Mouse (Mus musculus): Measurements from ENCODE around the gene Cbx5. TPM values are rescaled to one million over a fixed set of nuclear protein-coding genes. Genes with fewer than 3 reads are reported as not detected.

Gene Cbx5
- 118 and 123 TPM in 2 replicates for polyA plus RNA-seq (2014; fragmentation: Nextera tagmentation; extraction: Ambion mirVana)

GRCm38 (mm10) chr15:103239685-103240159 lies at the start of gene Cbx5:
Cbx5 (minus strand) TSS chr15:103239816.
- Histone ChIP-seq H3K9ac (ENCODE audit: low read length) (peak within 1 kb of the TSS; percentile 95), H3K4me1 (replicated peaks; ENCODE audit: control insufficient read depth, insufficient read depth, low read length) (peaks cover 21% of the 10 kb centered on the region), H3K27ac (ENCODE audit: low read depth) (peak within 1 kb of the TSS; percentile 95), H3K4me2 (ENCODE audit: low read length) (peak within 1 kb of the TSS; percentile 88), H3K36me3 (ENCODE audit: control insufficient read depth, insufficient read depth, low read length) (peaks cover 37% of the 10 kb centered on the region), H3K27me3 (replicated peaks; ENCODE audit: control insufficient read depth, insufficient read depth, low read length) (no peaks in the 10 kb centered on the region), H3K4me3 (ENCODE audit: low read depth, low read length) (peak within 1 kb of the TSS; percentile 94), H3K9me3 (ENCODE audit: control insufficient read depth, low read length) (no peaks in the 10 kb centered on the region)
- WGBS = under 1% methylated on average over 39 of the region's 39 CpGs
- peak; percentile 93 for ATAC-seq (replicated peaks; ENCODE audit: low FRiP score, low TSS enrichment, low read depth)
- peak; percentile 96 for DNase-seq (ENCODE audit: low spot score)

DNA sequence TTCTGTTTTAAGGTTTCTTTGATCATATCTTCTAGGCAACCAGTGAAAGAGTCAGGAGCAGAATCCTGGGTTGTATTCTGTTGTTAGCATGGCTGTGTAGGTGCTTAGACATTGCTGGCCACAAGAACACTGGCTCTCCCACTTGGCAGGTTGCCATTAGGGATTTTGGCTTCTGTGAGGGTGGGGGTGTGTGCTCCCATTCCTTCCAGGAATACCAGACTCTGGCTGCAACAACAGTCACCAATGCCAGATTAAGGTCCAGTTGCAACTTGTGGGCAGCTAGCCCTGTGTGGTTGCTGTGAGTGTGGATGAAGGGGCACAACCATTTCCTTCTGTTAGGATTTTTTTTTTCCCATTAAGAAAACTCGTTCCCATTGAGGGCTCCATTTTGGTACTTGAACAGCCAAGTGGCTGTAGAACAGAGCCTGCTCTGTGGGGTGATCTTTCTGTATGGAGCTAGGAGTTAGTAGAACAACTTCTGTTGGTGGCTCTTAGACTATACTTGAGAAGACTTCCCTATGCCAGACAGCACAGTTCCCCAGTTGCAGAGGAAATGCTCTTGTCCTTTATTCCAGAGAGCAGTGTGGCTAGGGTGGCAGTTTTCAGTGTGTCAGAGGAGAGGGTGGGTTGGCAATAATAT lies 46.3 kb upstream of the Cbx5 start:
- H3K9ac ChIP-seq (ENCODE audit: low read length) = no peak overlapping the region
- H3K27me3 ChIP-seq (replicated peaks; ENCODE audit: control insufficient read depth, insufficient read depth, low read length) = no peaks in the 10 kb centered on the region
- no peak overlapping the region for H3K4me2 ChIP-seq (ENCODE audit: low read length)
- H3K4me1 ChIP-seq (replicated peaks; ENCODE audit: control insufficient read depth, insufficient read depth, low read length) = peaks cover 13% of the 10 kb centered on the region; the same call in 1 of the 2 replicates
- no peaks in the 10 kb centered on the region for H3K9me3 ChIP-seq (ENCODE audit: control insufficient read depth, low read length)
- H3K36me3 ChIP-seq (ENCODE audit: control insufficient read depth, insufficient read depth, low read length) = peaks cover 26% of the 10 kb centered on the region
- ATAC-seq (replicated peaks; ENCODE audit: low FRiP score, low TSS enrichment, low read depth) = no peak
- no peak overlapping the region for H3K4me3 ChIP-seq (ENCODE audit: low read depth, low read length)
- no peak for DNase-seq (ENCODE audit: low spot score)
- WGBS = 68% methylated on average over 1 of the region's 1 CpGs
- H3K27ac ChIP-seq (ENCODE audit: low read depth) = no peak overlapping the region

- WGBS = 40% methylated on average over 2 of the region's 2 CpGs
- Histone ChIP-seq H3K9ac (ENCODE audit: low read length) (no peak overlapping the region), H3K4me1 (replicated peaks; ENCODE audit: control insufficient read depth, insufficient read depth, low read length) (peaks cover 8% of the 10 kb centered on the region; the same call in 1 of the 2 replicates), H3K27me3 (replicated peaks; ENCODE audit: control insufficient read depth, insufficient read depth, low read length) (no peaks in the 10 kb centered on the region), H3K4me3 (ENCODE audit: low read depth, low read length) (no peak overlapping the region), H3K36me3 (ENCODE audit: control insufficient read depth, insufficient read depth, low read length) (peaks cover 16% of the 10 kb centered on the region; the same call in 1 of the 2 replicates), H3K9me3 (ENCODE audit: control insufficient read depth, low read length) (no peaks in the 10 kb centered on the region), H3K4me2 (ENCODE audit: low read length) (no peak overlapping the region), H3K27ac (ENCODE audit: low read depth) (no peak overlapping the region)
- DNase-seq (ENCODE audit: low spot score) (no peak), ATAC-seq (replicated peaks; ENCODE audit: low FRiP score, low TSS enrichment, low read depth) (no peak)
These were observed 45.0 kb upstream of the Cbx5 start for GRCm38 (mm10) chr15:103284647-103285046.

DNA sequence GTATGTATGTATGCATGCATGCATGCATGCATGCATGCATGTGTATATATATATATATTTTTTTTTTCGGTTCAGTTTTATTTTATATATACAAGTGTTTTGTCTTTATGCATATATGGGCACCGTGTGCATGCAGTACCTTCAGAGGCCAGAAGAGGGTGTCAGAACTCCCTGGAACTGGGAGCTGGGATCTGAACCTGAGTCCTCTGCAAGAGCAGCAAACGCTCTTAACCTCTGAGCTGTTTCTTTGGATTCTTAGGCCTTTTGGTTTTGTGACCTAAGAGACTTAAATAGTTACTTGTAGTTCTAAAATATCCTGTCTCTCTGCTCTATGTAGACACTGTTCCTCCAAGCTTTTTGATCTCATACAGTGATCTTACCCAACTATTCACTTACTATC lies 44.5 kb upstream of the Cbx5 start:
- H3K4me3 ChIP-seq (ENCODE audit: low read depth, low read length) = no peak overlapping the region
- H3K27me3 ChIP-seq (replicated peaks; ENCODE audit: control insufficient read depth, insufficient read depth, low read length) = no peaks in the 10 kb centered on the region
- WGBS = 62% methylated on average over 3 of the region's 3 CpGs
- peaks cover 8% of the 10 kb centered on the region; the same call in 1 of the 2 replicates for H3K4me1 ChIP-seq (replicated peaks; ENCODE audit: control insufficient read depth, insufficient read depth, low read length)
- H3K36me3 ChIP-seq (ENCODE audit: control insufficient read depth, insufficient read depth, low read length) = peaks cover 13% of the 10 kb centered on the region; the same call in 1 of the 2 replicates
- H3K4me2 ChIP-seq (ENCODE audit: low read length) = no peak overlapping the region
- H3K27ac ChIP-seq (ENCODE audit: low read depth) = no peak overlapping the region
- DNase-seq (ENCODE audit: low spot score) (peak; percentile 79), ATAC-seq (replicated peaks; ENCODE audit: low FRiP score, low TSS enrichment, low read depth) (no peak)
- no peak overlapping the region for H3K9ac ChIP-seq (ENCODE audit: low read length)
- no peaks in the 10 kb centered on the region for H3K9me3 ChIP-seq (ENCODE audit: control insufficient read depth, low read length)

- no peaks in the 10 kb centered on the region for H3K36me3 ChIP-seq (ENCODE audit: control insufficient read depth, insufficient read depth, low read length)
- no peak overlapping the region for H3K27ac ChIP-seq (ENCODE audit: low read depth)
- DNase-seq (ENCODE audit: low spot score) (no peak), ATAC-seq (replicated peaks; ENCODE audit: low FRiP score, low TSS enrichment, low read depth) (peak; percentile 62)
- 86% methylated on average over 3 of the region's 3 CpGs for WGBS
- H3K9me3 ChIP-seq (ENCODE audit: control insufficient read depth, low read length) = no peaks in the 10 kb centered on the region
- no peak overlapping the region for H3K4me3 ChIP-seq (ENCODE audit: low read depth, low read length)
- peaks cover 15% of the 10 kb centered on the region for H3K4me1 ChIP-seq (replicated peaks; ENCODE audit: control insufficient read depth, insufficient read depth, low read length)
- H3K27me3 ChIP-seq (replicated peaks; ENCODE audit: control insufficient read depth, insufficient read depth, low read length) = no peaks in the 10 kb centered on the region
- H3K4me2 ChIP-seq (ENCODE audit: low read length) = no peak overlapping the region
- H3K9ac ChIP-seq (ENCODE audit: low read length) = no peak overlapping the region
These were observed 42.0 kb upstream of the Cbx5 start for GRCm38 (mm10) chr15:103281465-103282205.

DNA sequence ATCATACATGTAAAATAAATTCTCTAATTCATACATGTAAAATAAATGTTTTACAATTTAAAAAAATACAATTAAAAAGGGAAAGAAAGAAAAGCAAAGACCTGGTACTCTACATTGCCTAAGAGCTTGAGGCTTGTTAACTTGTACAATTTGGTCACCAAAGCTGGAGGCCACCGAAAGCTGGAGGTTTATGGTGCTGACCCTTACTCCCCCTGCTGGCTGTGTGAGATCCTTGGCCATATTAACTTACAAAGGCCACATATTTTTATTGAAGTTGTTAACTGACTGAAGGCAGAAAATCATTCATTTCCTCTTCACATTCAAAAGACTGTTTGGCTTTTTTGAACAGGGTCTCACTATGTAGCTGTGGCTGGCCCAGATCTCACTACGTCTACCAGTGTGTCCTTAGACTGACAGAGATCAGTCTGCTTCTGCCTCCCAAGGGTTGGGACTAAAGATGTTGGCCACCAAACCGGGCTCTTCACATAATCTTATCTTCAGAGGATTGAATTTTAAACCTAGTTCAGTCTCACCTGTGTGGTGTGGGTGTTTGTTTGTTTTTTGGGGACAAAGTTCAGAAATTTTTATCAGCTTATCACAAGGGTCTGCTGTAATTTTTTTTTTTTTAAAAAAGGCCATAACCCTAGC lies 41.3 kb upstream of the Cbx5 start:
- H3K9ac ChIP-seq (ENCODE audit: low read length) = no peak overlapping the region
- no peak overlapping the region for H3K4me3 ChIP-seq (ENCODE audit: low read depth, low read length)
- peaks cover 15% of the 10 kb centered on the region for H3K4me1 ChIP-seq (replicated peaks; ENCODE audit: control insufficient read depth, insufficient read depth, low read length)
- DNase-seq (ENCODE audit: low spot score) (no peak), ATAC-seq (replicated peaks; ENCODE audit: low FRiP score, low TSS enrichment, low read depth) (peak; percentile 63)
- H3K27ac ChIP-seq (ENCODE audit: low read depth) = no peak overlapping the region
- WGBS = 60% methylated on average over 3 of the region's 3 CpGs
- no peaks in the 10 kb centered on the region for H3K27me3 ChIP-seq (replicated peaks; ENCODE audit: control insufficient read depth, insufficient read depth, low read length)
- H3K9me3 ChIP-seq (ENCODE audit: control insufficient read depth, low read length) = no peaks in the 10 kb centered on the region
- no peaks in the 10 kb centered on the region for H3K36me3 ChIP-seq (ENCODE audit: control insufficient read depth, insufficient read depth, low read length)
- H3K4me2 ChIP-seq (ENCODE audit: low read length) = no peak overlapping the region

- no peak overlapping the region for H3K27ac ChIP-seq (ENCODE audit: low read depth)
- no peaks in the 10 kb centered on the region for H3K27me3 ChIP-seq (replicated peaks; ENCODE audit: control insufficient read depth, insufficient read depth, low read length)
- H3K4me2 ChIP-seq (ENCODE audit: low read length) = no peak overlapping the region
- ATAC-seq (replicated peaks; ENCODE audit: low FRiP score, low TSS enrichment, low read depth) (no peak), DNase-seq (ENCODE audit: low spot score) (no peak)
- H3K9me3 ChIP-seq (ENCODE audit: control insufficient read depth, low read length) = no peaks in the 10 kb centered on the region
- H3K36me3 ChIP-seq (ENCODE audit: control insufficient read depth, insufficient read depth, low read length) = no peaks in the 10 kb centered on the region
- peaks cover 6% of the 10 kb centered on the region; the same call in 1 of the 2 replicates for H3K4me1 ChIP-seq (replicated peaks; ENCODE audit: control insufficient read depth, insufficient read depth, low read length)
- no peak overlapping the region for H3K9ac ChIP-seq (ENCODE audit: low read length)
- WGBS = 60% methylated on average over 3 of the region's 3 CpGs
- H3K4me3 ChIP-seq (ENCODE audit: low read depth, low read length) = no peak overlapping the region
These were observed 40.1 kb upstream of the Cbx5 start for GRCm38 (mm10) chr15:103279750-103280149.

DNA sequence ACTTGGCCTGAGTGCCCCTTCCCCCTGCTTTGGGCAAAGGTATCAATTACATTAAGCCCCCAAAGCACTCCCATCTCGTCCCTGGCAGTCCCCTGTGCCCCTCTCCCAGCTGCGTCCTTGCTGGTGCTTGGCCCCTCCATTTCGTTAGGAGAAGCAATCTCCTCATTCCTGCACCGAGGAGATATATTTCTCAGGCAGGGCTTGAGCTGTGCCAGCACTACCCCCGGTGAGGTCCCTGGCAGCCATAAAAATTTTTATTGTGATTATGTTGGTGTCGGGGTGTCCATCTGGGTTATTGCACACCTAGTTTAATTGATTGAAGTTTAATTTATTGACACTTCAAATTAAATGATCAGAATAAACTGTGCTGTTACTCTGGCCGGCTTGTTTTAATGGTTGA lies 38.3 kb upstream of the Cbx5 start:
- no peak overlapping the region for H3K4me2 ChIP-seq (ENCODE audit: low read length)
- no peaks in the 10 kb centered on the region for H3K36me3 ChIP-seq (ENCODE audit: control insufficient read depth, insufficient read depth, low read length)
- H3K27ac ChIP-seq (ENCODE audit: low read depth) = no peak overlapping the region
- no peaks in the 10 kb centered on the region for H3K9me3 ChIP-seq (ENCODE audit: control insufficient read depth, low read length)
- no peak overlapping the region for H3K9ac ChIP-seq (ENCODE audit: low read length)
- 51% methylated on average over 7 of the region's 7 CpGs for WGBS
- H3K27me3 ChIP-seq (replicated peaks; ENCODE audit: control insufficient read depth, insufficient read depth, low read length) = no peaks in the 10 kb centered on the region
- peaks cover 14% of the 10 kb centered on the region for H3K4me1 ChIP-seq (replicated peaks; ENCODE audit: control insufficient read depth, insufficient read depth, low read length)
- H3K4me3 ChIP-seq (ENCODE audit: low read depth, low read length) = no peak overlapping the region
- no peak for ATAC-seq (replicated peaks; ENCODE audit: low FRiP score, low TSS enrichment, low read depth)
- no peak for DNase-seq (ENCODE audit: low spot score)
